Mouse (Mus musculus) heart, postnatal 0 days (tissue): ENCODE results near the gene Wdr3. TPM values are rescaled to one million over a fixed set of nuclear protein-coding genes. Genes with fewer than 3 reads are reported as not detected.

Experiments used
- ATAC-seq: fragments of 200-750 bp; cut with Nextera tagmentation; 2 replicates; pipeline ENCODE4 v1.8.0; 2017; ENCODE audit warnings: low read depth, moderate number of reproducible peaks, moderate library complexity; ENCODE audit not compliant: insufficient read depth
- DNase-seq: peaks from one replicate; pipeline ENCODE4 v3.0.0-alpha.2; 2016; ENCODE audit warnings: low spot score
- H3K27ac ChIP-seq: fragments of 300-500 bp; sonication (generic); 2 replicates; pipeline ENCODE4 v1.5.1; 2014; ENCODE audit warnings: low read depth, mild to moderate bottlenecking
- H3K27me3 ChIP-seq: fragments of 300-500 bp; sonication (generic); 2 replicates; pipeline ENCODE4 v1.6.1; 2014; ENCODE audit warnings: low read length, mixed read lengths; ENCODE audit not compliant: control insufficient read depth, insufficient read depth
- H3K36me3 ChIP-seq: fragments of 300-500 bp; sonication (generic); replicated peaks from 2 replicates; pipeline ENCODE4 v1.6.1; 2014; ENCODE audit warnings: low read length, mixed read lengths; ENCODE audit not compliant: control insufficient read depth, insufficient read depth
- H3K4me1 ChIP-seq: fragments of 300-500 bp; sonication (generic); 2 replicates; pipeline ENCODE4 v1.6.1; 2014; ENCODE audit warnings: antibody characterized with exemption; ENCODE audit not compliant: control insufficient read depth, insufficient read depth
- H3K4me2 ChIP-seq: fragments of 300-500 bp; sonication (generic); 2 replicates; pipeline ENCODE4 v1.6.1; 2014; ENCODE audit warnings: low read depth, mild to moderate bottlenecking, low read length, moderate library complexity
- H3K4me3 ChIP-seq: fragments of 300-500 bp; sonication (generic); 2 replicates; pipeline ENCODE4 v1.5.1; 2014; ENCODE audit warnings: low read depth, low read length
- H3K9ac ChIP-seq: fragments of 300-500 bp; sonication (generic); replicated peaks from 2 replicates; pipeline ENCODE4 v1.6.1; 2014; ENCODE audit warnings: low read depth, low read length, mixed read lengths
- H3K9me3 ChIP-seq: fragments of 300-500 bp; sonication (generic); replicated peaks from 2 replicates; pipeline ENCODE4 v1.6.1; 2016; ENCODE audit warnings: low read length; ENCODE audit not compliant: control insufficient read depth
- CTCF ChIP-seq: IDR thresholded peaks from 2 replicates; pipeline ENCODE4 v1.5.1; 2016; ENCODE audit warnings: antibody characterized with exemption, control low read depth, low read depth
- EP300 ChIP-seq: IDR thresholded peaks from 2 replicates; pipeline ENCODE4 v1.6.1; 2016; ENCODE audit warnings: antibody characterized with exemption, low read depth
- WGBS: fragments of 180-500 bp; shearing (Covaris S2); extraction: QIAGEN DNeasy Blood & Tissue Kit; methylation state at CpG from one replicate; pipeline ENCODE4 v1.1.7; 2014; 5-methylcytosine and 5-hydroxymethylcytosine counted together
- polyA plus RNA-seq: library from polyadenylated mRNA; unstranded; fragments of >200 nt; fragmentation: Nextera tagmentation; extraction: Ambion mirVana; gene quantifications from 2 replicates; pipeline ENCODE4 v1.2.1, GENCODE M21; 2015
- total RNA-seq: library from RNA; depleted of rRNA; stranded (reverse); fragments of >200 nt; gene quantifications from 2 replicates; pipeline ENCODE4 v1.2.3, GENCODE M21; 2014; ENCODE audit warnings: low replicate concordance

Wdr3 gene
- total and polyA plus RNA-seq, 2 experiments from 2014 or later, result 10.5 to 13.6 TPM

- WGBS, result 42% methylated on average over 1 of the region's 1 CpGs
- Histone ChIP-seq H3K9me3 (no peaks in the 10 kb centered on the region), H3K4me2 (no peak overlapping the region), H3K4me1 (no peaks in the 10 kb centered on the region), H3K27ac (no peak overlapping the region), H3K4me3 (no peak overlapping the region), H3K9ac (no peak overlapping the region), H3K36me3 (peaks cover 71% of the 10 kb centered on the region), H3K27me3 (no peaks in the 10 kb centered on the region)
- TF ChIP-seq CTCF (peak; percentile 76), EP300 (no peak)
- ATAC-seq, result peak; percentile 41; the same call in 1 of the 2 replicates
- peak; percentile 50 for DNase-seq
Observed at GRCm38 (mm10) chr3:100189444-100189843, 27.2 kb upstream of the Wdr3 start.

DNA sequence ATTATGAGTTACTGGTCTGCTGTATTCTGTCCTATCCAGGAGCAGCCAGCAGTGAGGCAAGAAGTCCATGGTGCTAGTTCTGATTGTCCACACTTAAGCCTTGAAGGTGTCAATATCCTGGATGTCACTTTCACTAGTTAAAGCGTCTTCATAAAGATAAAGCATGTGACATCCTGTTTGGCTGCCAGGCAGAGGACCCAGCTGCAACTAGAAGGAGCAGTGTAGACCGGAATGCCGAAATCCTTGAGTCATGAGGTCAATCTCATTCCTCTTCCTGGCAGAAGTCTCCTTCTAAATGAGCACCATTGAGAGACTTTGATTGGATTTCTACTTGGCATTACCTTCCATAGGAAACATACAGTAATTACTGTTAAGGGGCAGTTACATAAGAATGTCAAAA lies 18.3 kb upstream of the Wdr3 start:
- H3K27me3 ChIP-seq, result no peaks in the 10 kb centered on the region
- no peak overlapping the region for H3K9ac ChIP-seq
- no peak for TF ChIP-seq EP300
- TF ChIP-seq CTCF, result no peak
- peaks cover 85% of the 10 kb centered on the region for H3K36me3 ChIP-seq
- H3K4me3 ChIP-seq, result no peak overlapping the region
- H3K9me3 ChIP-seq, result no peaks in the 10 kb centered on the region
- H3K4me1 ChIP-seq, result no peaks in the 10 kb centered on the region
- no peak overlapping the region for H3K27ac ChIP-seq
- WGBS, result 53% methylated on average over 3 of the region's 3 CpGs
- no peak overlapping the region for H3K4me2 ChIP-seq
- DNase-seq, result no peak
- no peak for ATAC-seq

DNA sequence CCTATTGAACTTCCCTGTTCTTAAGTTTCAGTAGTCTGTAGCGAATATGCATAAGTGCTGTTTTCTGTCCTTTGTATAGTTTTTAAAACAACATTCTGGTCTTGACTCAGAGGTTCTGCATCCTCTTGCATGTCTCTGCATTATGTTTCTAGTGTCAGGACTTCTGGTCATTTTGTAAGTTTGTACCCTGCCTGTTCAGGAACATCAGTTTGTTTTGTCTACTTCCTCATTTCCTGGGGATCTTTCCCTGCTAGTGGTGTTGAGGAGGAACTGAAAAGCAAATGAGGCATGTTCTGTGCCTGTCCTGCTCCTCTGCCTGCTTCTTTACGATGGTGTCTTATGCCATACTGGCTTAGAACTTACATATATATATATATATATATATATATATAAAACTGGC lies 13.8 kb upstream of the Wdr3 start:
- H3K4me1 ChIP-seq, result no peaks in the 10 kb centered on the region
- no peak for TF ChIP-seq CTCF
- no peak for TF ChIP-seq EP300
- WGBS, result 93% methylated on average over 2 of the region's 2 CpGs
- H3K27ac ChIP-seq, result no peak overlapping the region
- H3K9ac ChIP-seq, result no peak overlapping the region
- no peak for DNase-seq
- no peak overlapping the region for H3K4me3 ChIP-seq
- no peaks in the 10 kb centered on the region for H3K9me3 ChIP-seq
- H3K27me3 ChIP-seq, result no peaks in the 10 kb centered on the region
- ATAC-seq, result no peak
- peaks cover 88% of the 10 kb centered on the region for H3K36me3 ChIP-seq
- H3K4me2 ChIP-seq, result no peak overlapping the region

GRCm38 (mm10) chr3:100164991-100165390 lies 2.8 kb upstream of the Wdr3 start:
- no peak for DNase-seq
- ATAC-seq, result no peak
- TF ChIP-seq EP300 (no peak), CTCF (no peak)
- H3K27me3 ChIP-seq, result no peaks in the 10 kb centered on the region
- no peaks in the 10 kb centered on the region for H3K9me3 ChIP-seq
- no peak overlapping the region for H3K4me2 ChIP-seq
- peaks cover 4% of the 10 kb centered on the region; the same call in 1 of the 2 replicates for H3K4me1 ChIP-seq
- H3K36me3 ChIP-seq, result no peaks in the 10 kb centered on the region; the same call in 1 of the 2 replicates
- H3K4me3 ChIP-seq, result no peak overlapping the region
- H3K27ac ChIP-seq, result no peak overlapping the region
- H3K9ac ChIP-seq, result no peak overlapping the region

DNA sequence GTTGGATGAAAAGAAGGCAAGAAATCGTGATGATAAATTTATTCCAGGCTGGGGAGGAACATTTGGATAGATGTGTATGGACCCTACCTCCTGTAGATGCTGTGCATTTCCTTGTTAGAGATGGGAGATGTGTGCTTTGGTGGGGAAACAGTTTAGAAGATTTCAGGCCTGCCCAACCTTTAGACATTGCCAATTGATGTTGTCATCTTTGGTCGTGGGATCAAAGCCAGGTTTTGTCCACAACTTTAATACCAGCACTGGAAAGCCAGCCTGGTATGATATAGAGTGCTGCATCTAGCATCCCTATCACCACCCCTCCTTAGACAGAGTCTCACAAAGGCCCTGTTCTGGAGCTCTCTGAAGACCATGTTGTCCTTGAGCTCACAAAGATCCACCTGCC lies 1.3 kb upstream of the Wdr3 start:
- 69% methylated on average over 2 of the region's 2 CpGs for WGBS
- no peaks in the 10 kb centered on the region for H3K9me3 ChIP-seq

DNA sequence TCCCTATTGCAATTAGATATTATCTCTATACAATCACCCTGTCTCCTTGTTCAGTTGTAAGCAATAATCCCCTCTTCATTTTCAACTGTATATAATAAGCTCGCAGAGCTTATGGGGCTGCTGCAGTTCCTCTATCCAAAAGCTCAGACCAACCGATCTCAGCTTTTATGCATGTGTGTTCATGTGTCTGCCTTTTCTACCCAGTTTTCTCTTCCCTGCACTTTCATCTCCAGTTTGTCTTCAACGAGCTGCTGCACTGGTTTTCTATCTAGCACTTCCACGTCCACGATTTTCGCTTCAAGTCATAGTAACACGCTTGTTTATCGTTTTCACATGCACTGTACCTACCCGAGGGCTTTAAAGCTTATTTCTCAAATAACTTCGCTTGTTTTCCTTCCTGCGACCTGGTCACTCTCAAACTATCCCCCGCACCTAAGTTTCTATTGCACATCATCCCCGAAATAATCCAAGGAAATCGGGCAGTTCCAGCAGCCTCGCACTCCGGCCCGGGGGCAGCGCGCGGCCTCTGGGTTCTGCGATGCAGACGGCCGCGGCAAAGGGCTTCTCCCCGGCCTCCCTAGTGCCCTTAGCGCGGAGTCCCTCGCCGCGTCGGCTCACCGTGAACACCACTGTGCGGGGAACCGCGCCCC lies 417 bp downstream of the Wdr3 start:
- H3K9ac ChIP-seq, result peak overlapping the region; percentile 79
- peak overlapping the region; percentile 76 for H3K4me2 ChIP-seq
- peak; percentile 11 for DNase-seq
- peak overlapping the region; percentile 27; the same call in 1 of the 2 replicates for H3K27ac ChIP-seq
- no peak for ATAC-seq
- 1% methylated on average over 35 of the region's 35 CpGs for WGBS
- H3K9me3 ChIP-seq, result no peaks in the 10 kb centered on the region
- H3K27me3 ChIP-seq, result no peaks in the 10 kb centered on the region
- peaks cover 4% of the 10 kb centered on the region; the same call in 1 of the 2 replicates for H3K4me1 ChIP-seq
- TF ChIP-seq CTCF (no peak), EP300 (no peak)
- H3K36me3 ChIP-seq, result peaks cover 19% of the 10 kb centered on the region
- H3K4me3 ChIP-seq, result peak overlapping the region; percentile 86

More for the DNA sequence above, 1.3 kb upstream of the Wdr3 start:
- Histone ChIP-seq H3K9ac (no peak overlapping the region), H3K4me2 (no peak overlapping the region; the same call in 1 of the 2 replicates), H3K36me3 (peaks cover 11% of the 10 kb centered on the region), H3K27ac (no peak overlapping the region), H3K4me3 (no peak overlapping the region), H3K27me3 (no peaks in the 10 kb centered on the region), H3K4me1 (peaks cover 4% of the 10 kb centered on the region; the same call in 1 of the 2 replicates)
- ATAC-seq, result no peak
- TF ChIP-seq CTCF, result no peak
- TF ChIP-seq EP300, result no peak
- DNase-seq, result no peak
